Mouse (Mus musculus): Measurements from ENCODE around the gene Ak1.

Ak1 gene

DNA sequence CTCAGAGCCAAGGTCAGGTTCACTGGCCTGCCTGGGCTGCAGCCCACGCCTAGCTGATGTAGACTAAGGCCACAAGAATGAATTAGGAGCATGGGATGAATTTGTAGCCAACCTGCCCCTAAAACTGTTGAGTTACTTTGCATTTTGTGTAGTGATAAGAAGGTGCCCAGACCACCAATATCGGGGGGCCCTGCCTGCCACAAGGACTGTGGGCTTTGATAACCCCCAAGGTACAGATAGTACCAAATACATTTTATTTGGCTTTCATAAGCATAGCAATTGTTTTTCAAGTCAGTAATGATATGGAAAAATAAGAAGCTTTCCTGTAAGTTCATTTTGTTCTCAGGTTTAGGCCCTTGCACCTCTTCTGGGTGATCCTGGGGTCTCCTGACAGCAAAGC, 37.3 kb downstream of the Ak1 start:
- DNase-seq = no peak

DNA sequence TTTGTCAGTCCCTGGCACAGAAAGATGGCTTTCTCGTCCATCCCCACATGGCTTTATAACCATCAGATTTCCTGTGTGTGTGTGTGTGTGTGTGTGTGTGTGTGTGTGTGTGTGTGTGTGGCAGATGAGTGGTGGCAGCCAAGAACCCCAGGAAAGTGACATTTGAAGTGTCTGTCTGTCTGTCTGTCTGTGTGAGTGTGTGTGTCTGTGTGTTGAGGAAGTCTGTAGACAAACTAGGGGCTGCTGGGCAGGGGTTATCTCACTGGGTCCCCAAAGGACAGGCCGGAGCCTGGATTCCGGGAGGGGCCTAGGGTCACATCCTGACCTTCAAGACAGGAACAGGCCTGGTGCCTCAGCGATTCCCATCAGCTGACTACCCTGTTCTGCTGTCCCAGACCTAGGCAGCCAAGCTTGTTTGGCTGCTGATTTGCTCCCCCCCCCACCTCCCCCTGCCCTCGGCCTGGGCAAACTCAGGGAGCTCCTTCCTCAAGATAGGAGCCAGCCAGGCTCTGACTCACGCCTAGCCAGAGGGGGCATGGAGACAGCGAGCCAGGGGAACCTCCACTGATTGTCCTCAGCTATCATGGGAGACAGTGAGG, 40.0 kb downstream of the Ak1 start:
- no peak for DNase-seq

DNA sequence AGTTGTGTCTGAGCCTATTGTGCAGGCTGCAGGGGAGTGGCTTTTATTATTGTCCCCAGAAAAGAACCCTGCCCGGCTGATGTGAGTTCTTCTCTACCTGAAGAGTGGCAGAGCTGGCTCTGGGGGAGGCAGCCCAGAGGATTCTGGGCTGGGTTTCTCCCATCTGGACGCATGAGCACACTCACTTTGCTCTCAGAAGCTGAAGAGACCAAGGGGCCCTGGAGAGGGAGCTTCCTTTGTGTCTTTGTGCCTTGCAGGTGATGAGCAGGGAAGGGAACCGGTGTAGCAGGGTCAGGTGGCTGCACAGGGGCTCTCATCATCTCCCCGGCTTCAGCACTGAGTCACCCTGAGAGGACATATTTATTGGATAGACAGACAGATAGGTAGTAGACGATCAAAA, 40.7 kb downstream of the Ak1 start:
- DNase-seq = no peak

DNA sequence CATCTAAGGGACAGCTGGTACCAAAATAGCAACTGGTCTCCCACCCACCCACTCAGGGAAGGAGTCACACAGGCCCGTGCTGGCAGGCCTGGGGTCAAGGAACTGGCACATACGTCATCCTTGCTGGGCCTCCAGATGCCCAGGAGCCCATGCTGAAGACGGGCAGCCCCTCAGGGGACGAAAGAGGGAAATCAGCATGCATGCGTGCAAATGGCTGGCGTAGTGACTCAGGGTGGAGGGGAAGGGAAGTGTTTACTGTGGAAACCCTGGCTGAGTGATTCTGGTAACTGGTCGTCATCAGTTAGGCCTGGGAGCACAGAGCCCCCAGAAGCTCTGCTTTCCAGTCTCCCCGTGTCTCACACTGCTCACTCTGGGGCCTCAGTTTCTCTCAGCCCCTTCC, 43.8 kb downstream of the Ak1 start:
- no peak for DNase-seq

DNA sequence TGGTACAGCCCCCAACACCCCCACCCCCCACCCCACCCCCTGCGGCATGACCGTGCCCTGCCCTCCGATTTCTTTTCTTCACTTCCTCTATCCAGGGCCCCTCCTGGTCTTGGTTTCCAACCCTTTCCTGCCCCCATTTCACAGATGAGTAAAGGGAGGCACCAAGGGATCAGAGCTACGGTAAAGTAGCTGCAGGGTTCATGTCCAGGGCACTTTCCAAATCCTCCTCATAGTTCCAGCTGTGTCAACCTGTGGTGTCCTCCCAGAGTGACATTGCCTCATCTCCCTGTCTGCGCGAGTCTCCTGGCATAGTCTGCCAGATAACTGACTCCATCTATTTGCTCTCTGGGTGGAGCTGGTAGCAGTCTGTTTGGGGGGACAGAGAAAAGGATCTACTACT, 44.3 kb downstream of the Ak1 start:
- no peak for DNase-seq

DNA sequence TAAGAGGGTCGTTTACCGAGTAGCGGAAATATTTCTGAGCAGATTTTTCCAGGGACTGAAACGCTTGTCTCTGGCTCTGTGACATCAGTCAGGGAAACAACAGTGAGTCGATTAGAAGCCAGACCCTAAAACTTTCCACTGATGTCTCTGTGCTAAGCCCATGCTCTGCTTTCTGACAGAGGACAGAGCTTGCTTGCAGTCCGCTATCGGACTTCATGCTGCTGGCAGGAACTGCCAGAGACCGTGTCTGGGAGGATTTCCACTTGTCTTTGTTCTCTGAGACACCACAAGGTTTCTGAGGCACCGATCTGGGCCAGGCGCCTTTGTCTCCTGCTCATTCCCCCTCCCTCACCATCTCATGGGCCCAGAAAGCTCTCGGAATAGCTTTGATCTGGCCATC, 46.2 kb downstream of the Ak1 start:
- no peak for DNase-seq

DNA sequence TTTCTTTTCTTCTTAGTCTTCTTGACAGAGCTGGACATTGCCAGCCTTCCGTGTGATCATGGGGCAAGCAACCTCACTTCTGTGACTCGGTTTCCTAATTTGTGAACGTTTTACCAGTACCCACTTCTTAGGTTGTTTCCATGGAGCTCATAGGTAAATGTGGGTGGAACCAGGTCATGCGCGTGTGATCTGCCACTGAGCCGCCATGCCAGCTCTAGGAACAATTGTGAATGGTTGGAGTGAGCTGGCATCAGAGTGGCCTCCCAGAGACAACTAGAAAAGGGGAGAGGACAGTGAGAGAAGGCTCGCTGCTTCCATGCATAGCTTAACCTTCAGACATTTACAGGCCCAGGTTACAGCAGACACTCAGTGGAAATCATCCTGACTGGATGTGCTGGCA, 46.6 kb downstream of the Ak1 start:
- DNase-seq = no peak

DNA sequence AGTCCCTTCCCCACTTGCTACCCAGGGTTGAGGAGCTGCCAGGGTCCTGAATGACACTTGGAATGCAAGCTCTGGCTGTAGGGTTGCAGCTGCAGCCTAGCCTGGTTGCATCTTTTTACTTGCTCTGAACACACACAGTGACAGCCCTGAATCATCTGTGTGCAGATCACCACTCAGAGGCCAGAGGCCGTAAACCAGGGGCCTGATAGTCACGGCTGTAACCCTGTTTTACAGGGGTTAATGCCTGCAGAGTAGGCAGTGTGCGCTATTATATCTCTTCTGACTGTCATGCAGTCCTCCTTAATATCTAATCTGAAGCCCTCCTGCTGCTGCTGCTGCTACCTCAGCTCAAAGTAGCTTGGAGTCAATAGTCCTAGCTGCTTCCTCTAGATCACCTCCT, 48.3 kb downstream of the Ak1 start:
- DNase-seq = no peak

DNA sequence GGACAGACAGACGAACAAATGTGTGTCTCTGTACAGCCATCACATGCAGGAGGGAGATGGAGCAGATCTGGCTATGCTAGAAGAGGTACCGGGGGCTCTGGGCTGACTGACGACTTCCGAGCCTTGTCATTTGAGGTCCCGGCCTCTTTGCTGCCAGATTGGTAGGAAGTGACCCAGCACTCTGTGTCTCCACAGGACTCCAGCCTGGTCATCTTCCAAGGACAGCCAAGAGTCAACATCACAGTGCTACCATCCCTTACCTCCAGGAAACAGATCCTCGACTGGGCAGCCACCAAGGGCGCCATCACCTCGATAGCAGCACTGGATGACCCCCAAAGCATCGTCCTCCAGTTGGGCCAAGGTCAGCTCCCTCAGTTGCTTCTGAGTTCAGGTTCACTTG, 49.6 kb downstream of the Ak1 start:
- no peak for DNase-seq

DNA sequence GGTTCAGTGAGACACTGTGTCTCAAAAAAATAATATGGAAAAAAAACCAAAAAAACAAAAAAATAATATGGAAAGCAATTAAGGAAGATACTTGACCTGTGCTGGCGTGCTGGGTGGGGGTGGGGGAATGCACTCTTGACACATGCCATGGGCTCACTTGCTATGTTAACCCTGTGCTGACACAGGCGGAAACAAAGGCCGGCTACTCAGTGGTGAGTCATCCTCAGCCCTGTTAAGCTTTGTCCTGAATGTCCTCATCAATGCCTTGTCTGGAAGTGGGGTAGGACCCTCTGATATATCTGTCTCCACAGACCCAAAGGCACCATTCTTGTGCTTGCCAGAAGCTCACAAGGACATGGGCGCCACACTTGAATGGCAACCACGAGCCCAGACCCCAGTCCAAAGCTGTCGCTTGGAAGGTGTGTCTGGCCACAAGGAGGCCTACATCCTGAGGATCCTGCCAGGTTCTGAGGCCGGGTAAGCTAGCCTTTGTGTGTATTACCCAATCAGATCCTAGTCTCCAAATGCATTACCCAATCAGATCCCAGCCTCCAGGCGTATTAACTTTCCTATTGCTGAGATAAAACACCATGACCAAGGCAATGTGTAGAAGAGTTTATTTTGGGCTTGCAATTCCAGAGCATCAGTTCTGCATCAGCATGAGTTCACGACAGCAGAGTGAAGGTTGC, 50.5 kb downstream of the Ak1 start:
- no peak for DNase-seq

DNA sequence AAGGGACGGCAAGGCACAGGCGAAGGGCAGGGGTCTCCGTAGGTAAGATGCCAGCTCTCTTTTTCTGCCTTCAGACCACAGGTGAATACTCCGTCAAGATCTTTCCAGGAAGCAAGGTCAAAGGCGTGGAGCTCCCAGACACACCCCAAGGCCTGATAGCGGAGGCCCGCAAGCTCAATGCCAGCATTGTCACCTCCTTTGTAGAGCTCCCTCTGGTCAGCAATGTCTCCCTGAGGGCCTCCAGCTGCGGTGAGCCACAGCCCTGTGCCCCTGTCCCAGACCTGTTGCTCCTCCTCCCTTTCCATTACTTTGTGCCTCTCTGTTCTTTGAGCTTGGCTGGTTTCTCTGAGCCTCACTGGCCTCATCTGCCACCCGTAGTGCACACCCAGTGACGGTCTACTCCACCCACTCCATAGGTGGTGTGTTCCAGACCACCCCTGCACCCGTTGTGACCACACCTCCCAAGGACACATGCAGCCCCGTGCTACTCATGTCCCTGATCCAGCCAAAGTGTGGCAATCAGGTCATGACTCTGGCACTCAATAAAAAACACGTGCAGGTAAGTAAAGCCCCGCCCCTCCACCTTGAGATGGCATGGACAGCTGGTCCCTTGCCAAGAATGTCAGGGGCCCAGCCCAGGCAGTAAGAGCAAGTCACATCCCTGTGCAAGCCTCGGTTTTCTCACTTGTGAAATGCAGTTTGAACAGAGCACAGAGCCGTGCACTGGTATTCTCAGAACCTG, 51.8 kb downstream of the Ak1 start:
- DNase-seq = no peak

DNA sequence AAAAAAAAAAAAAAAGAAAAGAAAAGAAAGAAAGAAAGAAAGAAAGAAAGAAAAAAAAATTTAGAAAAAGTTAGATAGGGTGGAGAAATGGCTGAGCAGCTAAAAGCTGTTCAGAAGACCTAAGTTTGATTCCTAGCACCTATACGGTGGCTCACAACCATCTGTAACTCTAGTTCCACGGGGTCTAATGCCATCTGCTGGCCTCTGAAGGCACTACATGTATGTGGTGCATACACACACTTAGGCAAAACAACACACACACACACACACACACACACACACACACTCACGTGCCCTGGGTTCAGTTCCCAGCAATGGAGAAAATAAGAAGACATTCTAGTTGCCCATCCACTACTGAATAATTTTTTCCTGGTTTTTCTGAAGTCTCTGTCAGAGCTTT, 55.3 kb downstream of the Ak1 start:
- DNase-seq = no peak

DNA sequence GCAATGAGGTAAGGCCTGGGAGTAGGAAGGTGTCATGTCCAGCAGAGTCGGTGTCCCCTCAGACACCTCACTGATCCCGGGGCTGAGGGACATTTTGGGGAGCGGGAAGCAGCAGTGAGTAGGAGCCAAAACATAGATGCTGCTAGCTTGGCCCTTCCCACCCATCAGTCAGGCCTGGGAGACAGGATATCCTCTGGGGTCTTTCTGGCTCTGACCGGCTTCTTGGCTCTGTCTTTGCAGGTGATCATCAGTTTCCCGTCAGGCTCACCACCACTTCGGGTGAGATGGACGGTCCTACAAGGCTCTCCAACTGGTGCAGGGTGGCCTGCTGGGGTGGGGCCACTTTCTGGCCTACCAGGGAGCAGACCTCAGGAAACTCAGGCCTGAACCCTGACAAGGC, 56.1 kb downstream of the Ak1 start:
- DNase-seq = no peak

DNA sequence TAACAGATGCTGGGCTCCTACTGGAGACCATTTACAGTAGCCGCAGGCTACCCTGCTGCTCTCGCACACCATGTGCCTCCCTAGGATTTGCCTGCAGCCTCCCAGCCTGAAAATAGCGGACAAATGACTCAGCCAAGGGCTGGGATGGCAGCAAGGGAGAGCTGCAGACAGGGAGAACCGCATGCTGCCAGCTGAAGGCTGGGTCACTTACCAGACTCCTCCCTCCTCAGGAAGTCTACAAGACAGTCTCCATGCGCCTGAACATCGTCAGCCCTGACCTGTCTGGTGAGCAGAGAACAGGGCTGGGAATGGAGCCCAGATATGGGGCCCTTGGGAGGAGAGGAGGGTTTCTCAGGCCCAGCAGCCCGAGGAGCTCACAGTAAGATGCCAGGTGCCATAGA, 58.5 kb downstream of the Ak1 start:
- no peak for DNase-seq

DNA sequence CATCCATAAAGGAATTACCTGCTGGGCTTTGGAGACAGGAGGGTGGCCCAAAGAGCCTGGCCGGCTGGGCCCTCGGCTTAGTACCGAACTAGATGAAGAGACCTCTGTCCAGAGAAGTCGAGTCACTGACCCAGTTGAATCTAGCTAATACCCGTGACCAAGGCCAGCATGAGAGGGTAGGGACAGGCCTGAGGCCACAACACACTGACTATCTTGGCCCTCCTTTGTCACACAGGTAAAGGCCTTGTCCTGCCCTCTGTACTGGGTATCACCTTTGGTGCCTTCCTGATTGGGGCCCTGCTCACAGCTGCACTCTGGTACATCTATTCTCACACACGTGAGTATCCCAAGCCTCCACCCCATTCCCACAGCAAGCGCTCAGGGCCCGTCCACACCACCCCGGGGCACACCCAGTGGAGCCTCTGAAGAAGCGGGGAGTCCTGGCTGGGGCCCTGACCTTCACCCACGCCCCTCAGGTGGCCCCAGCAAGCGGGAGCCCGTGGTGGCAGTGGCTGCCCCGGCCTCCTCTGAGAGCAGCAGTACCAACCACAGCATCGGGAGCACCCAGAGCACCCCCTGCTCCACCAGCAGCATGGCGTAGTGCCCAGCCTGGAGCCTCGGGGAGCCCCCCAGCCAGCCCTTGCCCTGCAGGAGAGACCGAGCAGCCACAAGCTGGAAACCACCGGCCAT, 59.5 kb downstream of the Ak1 start:
- no peak for DNase-seq

DNA sequence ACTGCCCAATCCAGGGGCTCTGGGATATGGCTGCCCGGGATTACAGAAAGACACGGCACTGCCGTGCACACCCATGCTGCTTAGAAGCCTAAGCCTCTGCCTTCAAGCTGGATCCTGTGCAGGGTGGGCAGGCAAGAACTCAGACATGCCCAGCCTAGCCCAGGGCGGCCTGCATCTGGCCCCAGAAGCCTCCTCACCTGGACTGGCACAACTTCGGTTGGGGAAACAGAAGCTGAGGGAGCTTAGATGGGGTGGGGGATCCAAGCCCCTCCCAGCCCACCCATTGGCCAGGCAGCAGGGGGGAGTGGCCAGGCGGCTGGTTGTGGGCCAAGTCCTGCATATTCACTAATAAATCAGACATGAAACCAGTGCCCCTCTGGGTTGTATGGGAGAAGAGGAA, 60.2 kb downstream of the Ak1 start:
- DNase-seq = no peak

DNA sequence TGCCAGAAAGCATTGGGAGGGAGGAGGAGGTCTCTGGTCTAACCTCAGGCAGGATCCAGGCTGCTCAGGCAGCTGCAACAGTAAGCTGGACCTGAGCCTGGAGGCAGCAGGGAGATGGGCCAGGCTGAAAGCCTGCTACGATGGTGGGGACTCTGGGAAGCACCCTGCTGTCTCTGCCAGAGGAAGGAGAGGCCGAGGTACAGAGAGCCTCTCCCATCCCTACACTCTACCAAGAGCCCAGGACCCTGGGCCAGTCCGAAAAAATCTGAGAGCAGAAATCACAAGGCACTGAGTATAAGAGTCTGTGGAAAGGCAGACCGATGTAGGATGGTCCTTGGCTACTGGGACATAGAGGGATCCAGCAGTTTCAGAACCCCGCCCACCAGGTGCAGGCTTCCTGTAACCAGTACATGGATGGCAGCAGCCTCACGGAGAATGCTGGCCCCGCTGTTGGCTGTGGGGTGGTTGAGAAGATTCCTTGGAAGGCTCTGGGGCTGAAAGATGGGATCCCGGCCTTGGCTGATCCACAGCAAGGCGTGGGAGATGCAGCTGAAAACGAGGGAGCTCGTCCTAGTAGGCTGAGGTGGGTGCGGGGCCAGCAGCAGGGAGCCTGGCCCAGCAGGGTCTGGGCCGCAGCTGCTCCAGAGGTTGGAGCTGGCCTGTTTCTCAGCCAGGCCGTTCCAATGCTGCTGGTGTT, 61.3 kb downstream of the Ak1 start:
- no peak for DNase-seq

DNA sequence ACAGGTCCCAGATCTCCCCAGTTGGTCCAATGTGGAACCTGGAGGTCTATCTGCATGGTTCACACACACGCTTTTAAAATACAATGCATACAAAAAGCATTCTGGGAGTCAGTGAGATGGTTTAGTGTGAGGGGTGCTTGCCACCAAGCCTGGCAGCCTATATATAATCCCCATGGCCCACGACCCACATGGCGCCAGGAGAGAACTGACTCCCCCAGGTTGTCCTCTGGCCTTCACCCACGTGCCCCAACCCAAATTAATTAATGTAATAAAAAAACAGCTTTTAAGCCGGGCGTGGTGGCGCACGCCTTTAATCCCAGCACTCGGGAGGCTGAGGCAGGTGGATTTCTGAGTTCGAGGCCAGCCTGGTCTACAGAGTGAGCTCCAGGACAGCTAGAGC, 62.1 kb downstream of the Ak1 start:
- DNase-seq = no peak

All from cerebellum, postnatal 25 days (tissue).